Mouse (Mus musculus) right cerebral cortex, postnatal 14 days (tissue): ENCODE measurements at regions not wholly inside any gene's neighbourhood (a gene's known extent, or its start where the extent isn't known, plus 50 kb on each side); places are given as distances from the start of the nearest gene placed in this dataset.

Experiments used
- DNase-seq: peaks from one replicate; pipeline ENCODE4 v3.0.0; 2022

GRCm38 (mm10) chr1:23207024-23207423, 105.0 kb upstream of the 4933415F23Rik start:
- no peak for DNase-seq

DNA sequence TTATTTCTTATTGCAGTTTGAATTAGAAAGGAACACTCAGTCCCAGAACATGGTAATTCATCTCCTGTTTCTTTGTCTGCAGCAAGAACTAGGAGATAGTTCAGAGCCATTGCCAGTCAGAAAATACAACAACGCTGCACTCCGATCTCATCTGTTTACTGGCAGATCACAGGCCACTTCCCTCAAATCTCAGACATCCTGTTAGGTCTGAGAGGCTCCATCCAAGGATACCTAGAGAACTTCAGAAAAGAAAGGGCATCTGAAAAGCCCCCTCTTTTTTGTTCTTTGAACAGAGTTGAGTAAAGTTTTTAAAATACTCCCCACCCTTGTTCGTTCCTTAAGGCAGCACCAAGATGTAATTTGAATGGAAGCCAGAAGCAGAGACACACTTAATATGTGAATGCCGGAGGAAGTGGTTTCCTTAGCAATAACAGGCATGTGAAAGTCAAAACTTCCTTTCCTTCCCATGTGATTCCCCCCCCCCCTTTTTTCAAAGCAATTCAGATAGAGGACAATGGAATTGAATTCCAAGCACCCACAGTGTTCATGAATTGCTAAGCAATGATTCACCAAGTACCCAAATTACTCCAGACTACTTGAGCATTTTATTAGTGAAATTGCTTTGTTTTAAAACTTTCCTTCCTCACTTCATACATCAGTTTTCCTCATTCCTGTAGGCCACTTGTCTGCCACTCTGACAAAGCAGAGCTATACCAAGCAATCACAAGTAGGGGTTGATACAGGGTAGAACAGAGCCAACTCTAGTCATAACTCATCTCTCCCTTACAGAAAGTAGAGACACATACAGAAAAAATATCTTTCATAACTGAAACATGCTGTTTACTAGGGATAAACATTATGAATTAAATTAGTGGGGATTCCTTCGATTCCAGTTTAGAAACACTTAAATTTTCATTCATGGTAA, 100.7 kb upstream of the 4933415F23Rik start:
- DNase-seq, result no peak

- DNase-seq, result no peak
These were observed 98.4 kb upstream of the 4933415F23Rik start for GRCm38 (mm10) chr1:23200460-23200859.

DNA sequence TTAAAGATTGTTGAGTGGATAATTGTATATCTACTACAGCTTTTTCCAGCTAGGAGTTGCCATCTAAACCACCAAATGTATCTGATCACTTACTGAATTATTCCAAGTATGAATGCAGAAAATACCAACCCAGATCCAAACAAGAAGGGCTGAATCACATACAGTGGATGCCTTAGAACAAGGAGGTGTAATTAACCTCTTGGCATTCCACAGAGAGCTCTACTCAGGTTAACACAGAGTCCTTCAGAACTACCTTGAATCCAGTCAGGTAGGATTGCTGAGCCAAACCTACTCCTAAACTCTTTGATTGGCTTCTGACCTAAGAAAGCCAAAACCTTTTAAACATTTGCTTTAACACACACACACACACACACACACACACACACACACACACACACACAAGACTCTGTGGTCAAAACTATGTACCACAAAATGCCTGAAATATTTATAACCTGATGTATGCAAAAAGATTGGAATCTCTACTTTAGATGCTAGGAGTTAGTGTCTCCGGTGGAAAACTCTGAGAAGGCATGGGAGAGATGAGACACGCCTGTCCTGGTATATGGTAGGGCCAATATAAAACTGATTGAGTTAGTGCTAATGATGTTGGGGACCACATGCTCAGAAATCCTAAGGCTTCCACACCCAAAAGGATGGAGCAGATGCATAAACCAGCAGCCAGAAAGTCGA, 88.4 kb upstream of the 4933415F23Rik start:
- DNase-seq, result no peak

DNA sequence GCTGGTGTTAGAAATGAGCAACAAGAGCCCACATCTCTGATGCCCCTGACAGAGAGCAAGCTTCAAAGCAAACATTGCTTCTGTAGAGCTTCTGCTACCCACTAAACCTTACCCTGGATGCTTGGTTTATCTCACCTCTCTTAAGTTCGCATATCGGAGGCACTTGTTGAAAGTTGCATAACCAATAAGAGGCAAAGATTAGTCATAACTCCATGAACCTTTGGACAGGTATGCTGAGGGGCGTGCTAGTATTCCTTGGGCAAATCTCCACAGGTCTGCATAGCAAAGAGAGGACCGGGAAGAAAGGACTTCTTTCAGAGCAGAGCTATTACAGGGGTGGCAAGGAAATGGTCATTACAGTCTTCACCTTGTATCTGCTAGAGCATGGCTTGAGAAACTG, 87.7 kb upstream of the 4933415F23Rik start:
- DNase-seq, result no peak

GRCm38 (mm10) chr1:23188216-23188615, 86.2 kb upstream of the 4933415F23Rik start:
- no peak for DNase-seq

GRCm38 (mm10) chr1:23187446-23188206, 85.6 kb upstream of the 4933415F23Rik start:
- no peak for DNase-seq

- no peak for DNase-seq
These were observed 82.7 kb upstream of the 4933415F23Rik start for GRCm38 (mm10) chr1:23184728-23185127.

GRCm38 (mm10) chr1:23182541-23182940, 80.5 kb upstream of the 4933415F23Rik start:
- no peak for DNase-seq

- no peak for DNase-seq
These were observed 76.4 kb upstream of the 4933415F23Rik start for GRCm38 (mm10) chr1:23178335-23178974.

GRCm38 (mm10) chr1:23174022-23174421, 72.0 kb upstream of the 4933415F23Rik start:
- no peak for DNase-seq

DNA sequence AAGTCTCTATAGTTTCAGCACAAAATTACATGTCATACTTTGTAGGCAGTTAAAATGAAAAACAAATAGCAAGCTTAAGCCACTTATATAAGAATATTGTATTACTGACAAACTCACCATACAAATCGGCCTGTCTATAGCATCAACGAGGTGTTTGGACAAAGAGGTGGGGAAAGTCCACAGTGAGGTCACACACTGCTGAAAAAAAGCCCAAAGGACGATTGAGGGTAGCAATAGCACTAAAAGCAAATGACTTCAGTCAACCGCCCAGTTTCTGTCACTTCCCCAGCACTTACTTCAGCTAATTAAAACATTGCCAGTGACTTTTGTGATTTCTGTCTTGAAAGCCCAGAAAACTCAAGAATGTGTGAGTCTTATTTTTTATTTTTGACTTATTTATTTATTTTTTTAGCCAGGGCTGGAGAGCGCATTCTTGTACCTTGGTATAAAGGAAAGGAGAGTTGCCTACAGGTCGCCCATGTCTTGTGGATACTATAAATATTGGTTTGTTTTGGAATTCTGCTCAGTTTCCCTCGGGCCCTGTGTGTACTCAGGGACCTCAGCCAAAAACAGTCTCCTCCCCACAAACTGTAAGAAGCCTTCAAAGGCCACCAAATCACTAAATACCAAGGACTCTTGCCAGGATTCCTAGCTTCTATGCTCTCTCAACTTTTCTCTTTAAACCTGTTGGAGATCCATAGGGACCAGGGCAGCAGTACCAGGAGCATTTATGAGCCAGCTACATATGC, 71.2 kb upstream of the 4933415F23Rik start:
- DNase-seq, result no peak

- no peak for DNase-seq
These were observed 69.3 kb upstream of the 4933415F23Rik start for GRCm38 (mm10) chr1:23171336-23171735.

DNA sequence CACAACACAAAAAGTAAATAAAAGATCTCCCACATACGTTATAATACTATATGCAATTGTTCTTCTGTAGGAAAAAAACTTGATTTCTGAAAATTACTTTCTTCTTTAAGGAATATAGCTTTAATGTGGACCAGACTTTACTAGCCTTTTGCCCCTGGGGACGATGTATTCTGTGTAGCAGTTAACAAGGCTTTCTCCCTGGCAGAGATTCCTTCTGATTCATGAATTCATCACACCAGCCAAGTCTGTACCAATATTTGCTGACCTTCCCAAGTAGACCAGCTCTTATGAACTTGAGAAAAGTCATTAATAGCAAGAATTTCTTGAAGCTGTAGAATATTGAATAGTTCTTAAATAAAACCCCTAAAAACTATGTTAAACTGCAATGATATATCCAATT, 68.7 kb upstream of the 4933415F23Rik start:
- DNase-seq, result no peak

- DNase-seq, result no peak
These were observed 66.5 kb upstream of the 4933415F23Rik start for GRCm38 (mm10) chr1:23168504-23168903.

DNA sequence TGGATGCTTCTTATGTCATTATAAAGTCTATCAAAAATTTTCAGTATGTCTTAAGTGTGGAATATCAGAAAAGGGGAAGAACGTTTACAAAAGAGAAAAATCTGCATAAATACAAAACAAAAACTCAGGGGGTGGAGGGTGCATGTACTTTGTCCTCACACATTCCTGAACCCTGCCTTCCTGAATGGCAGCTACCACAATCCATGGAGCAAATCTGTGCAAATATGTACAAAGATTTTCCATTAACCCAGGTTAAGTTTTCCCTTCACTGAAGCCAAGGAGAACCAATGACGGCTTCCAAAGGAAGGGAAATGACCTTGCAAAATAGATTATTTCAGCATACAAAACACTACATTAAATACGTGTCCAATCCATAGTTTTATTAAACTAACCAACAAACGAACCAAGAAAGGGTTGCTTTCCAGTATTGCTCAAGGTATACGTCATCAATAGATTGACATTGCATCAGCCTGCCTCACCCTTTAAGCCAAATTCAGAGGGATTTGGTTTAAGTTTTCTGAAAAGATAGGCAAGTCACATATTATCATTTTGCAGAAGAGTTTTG, 61.4 kb upstream of the 4933415F23Rik start:
- DNase-seq, result no peak

DNA sequence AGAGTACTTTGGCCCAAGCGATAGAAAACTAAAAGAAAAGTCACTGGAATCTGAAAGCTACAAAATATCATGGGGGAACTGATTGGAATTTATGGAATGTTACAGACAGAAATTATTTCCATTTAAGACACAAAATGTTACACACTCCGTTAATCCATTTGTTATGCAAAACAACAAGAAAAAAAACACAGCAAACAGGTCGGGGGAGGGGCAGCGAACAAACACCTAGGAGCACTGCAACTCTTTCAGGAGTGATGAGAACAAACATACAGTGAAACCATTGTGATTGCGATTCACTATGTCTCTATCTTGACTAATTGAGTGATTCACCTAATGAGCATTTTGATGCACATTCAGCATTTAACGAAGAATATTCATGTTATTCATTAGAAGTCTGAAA, 60.7 kb upstream of the 4933415F23Rik start:
- DNase-seq, result no peak
